Mouse (Mus musculus) CH12.LX (cell line): Measurements from ENCODE around the gene Ppp2r5e. TPM values are rescaled to one million over a fixed set of nuclear protein-coding genes. Genes with fewer than 3 reads are reported as not detected.

Experiments used
- DNase-seq: peaks from one replicate; pipeline ENCODE4 v3.0.0-alpha.2; 2013; ENCODE audit errors: extremely low read depth
- H3K27ac ChIP-seq: 2 replicates; pipeline ENCODE4 v1.5.1; 2012; ENCODE audit warnings: low read depth, mild to moderate bottlenecking, control low read depth, moderate library complexity; ENCODE audit not compliant: insufficient read depth
- H3K27me3 ChIP-seq: replicated peaks from 2 replicates; pipeline ENCODE3; 2012; ENCODE audit warnings: inconsistent platforms
- H3K36me3 ChIP-seq, 2 experiments: replicated peaks in 1 of 2; 2 replicates each; pipeline versions ENCODE3 to v1.6.1; 2012; ENCODE audit warnings: inconsistent platforms in 1 of 2, low read length in 1 of 2, mild to moderate bottlenecking in 1 of 2, mixed read lengths in 1 of 2, moderate library complexity in 1 of 2; ENCODE audit not compliant: control insufficient read depth in 1 of 2, insufficient read depth in 1 of 2
- H3K4me1 ChIP-seq, 2 experiments: 2 replicates each; pipeline ENCODE4 v1.6.1; 2012; ENCODE audit warnings: inconsistent platforms in 1 of 2, moderate library complexity in 1 of 2; ENCODE audit not compliant: insufficient read depth in 2 of 2, control insufficient read depth in 1 of 2
- H3K4me2 ChIP-seq: 2 replicates; pipeline ENCODE4 v1.6.1; 2012; ENCODE audit warnings: low read depth, mild to moderate bottlenecking, control low read depth; ENCODE audit not compliant: poor library complexity, insufficient read depth, severe bottlenecking
- H3K4me3 ChIP-seq, 3 experiments: fragments of 150-350 bp in 1 of 3; sonication (generic) in 1 of 3; replicated peaks in 1 of 3; 2 replicates each; pipeline versions ENCODE3 to v1.5.1; 2011 to 2012; ENCODE audit warnings: low read depth in 2 of 3, low read length in 2 of 3, mild to moderate bottlenecking in 2 of 3, moderate library complexity in 2 of 3, control low read depth in 1 of 3, improper control_type of control experiment in 1 of 3, inconsistent platforms in 1 of 3, mixed read lengths in 1 of 3; ENCODE audit not compliant: poor library complexity in 1 of 3
- H3K79me2 ChIP-seq: replicated peaks from 2 replicates; pipeline ENCODE4 v1.6.1; 2012; ENCODE audit warnings: mild to moderate bottlenecking, moderate library complexity; ENCODE audit not compliant: control insufficient read depth, poor library complexity, insufficient read depth, severe bottlenecking; ENCODE audit errors: extremely low read depth
- H3K9ac ChIP-seq: 2 replicates; pipeline ENCODE4 v1.6.1; 2012; ENCODE audit warnings: low read depth, mild to moderate bottlenecking, control low read depth, moderate library complexity; ENCODE audit not compliant: insufficient read depth
- H3K9me3 ChIP-seq: replicated peaks from 2 replicates; pipeline ENCODE3; 2012; ENCODE audit warnings: low read length, inconsistent platforms, mixed read lengths
- BHLHE40 ChIP-seq: IDR thresholded peaks from 2 replicates; pipeline ENCODE4 v1.6.1; 2011; ENCODE audit warnings: mild to moderate bottlenecking, low read depth, low read length, improper control_type of control experiment
- E2F4 ChIP-seq: IDR thresholded peaks from 2 replicates; pipeline ENCODE4 v1.6.1; 2011; ENCODE audit warnings: low read depth, low read length, improper control_type of control experiment; ENCODE audit not compliant: insufficient replicate concordance
- EP300 ChIP-seq: IDR thresholded peaks from 2 replicates; pipeline ENCODE4 v1.6.1; 2011; ENCODE audit warnings: low read length, improper control_type of control experiment
- HCFC1 ChIP-seq: IDR thresholded peaks from 2 replicates; pipeline ENCODE4 v1.6.1; 2012; ENCODE audit warnings: low read depth, mild to moderate bottlenecking, inconsistent platforms, low read length, improper control_type of control experiment
- IRF4 ChIP-seq: IDR thresholded peaks from 2 replicates; pipeline ENCODE4 v1.6.1; 2014; ENCODE audit warnings: low read depth, mild to moderate bottlenecking, inconsistent platforms, low read length, improper control_type of control experiment
- JUND ChIP-seq: conservative IDR thresholded peaks from 2 replicates; pipeline ENCODE4 v1.6.1; 2011; ENCODE audit warnings: low read depth, low read length, improper control_type of control experiment
- NELFE ChIP-seq: IDR thresholded peaks from 2 replicates; pipeline ENCODE4 v1.6.1; 2011; ENCODE audit warnings: low read depth, low read length, improper control_type of control experiment
- NRF1 ChIP-seq: IDR thresholded peaks from 2 replicates; pipeline ENCODE4 v1.6.1; 2014; ENCODE audit warnings: low read depth, mild to moderate bottlenecking, inconsistent platforms, low read length, improper control_type of control experiment, moderate library complexity
- TBP ChIP-seq: conservative IDR thresholded peaks from 2 replicates; pipeline ENCODE4 v1.6.1; 2011; ENCODE audit warnings: low read depth, low read length, improper control_type of control experiment
- USF1 ChIP-seq: IDR thresholded peaks from 2 replicates; pipeline ENCODE4 v1.6.1; 2014; ENCODE audit warnings: low read depth, mild to moderate bottlenecking, inconsistent platforms, low read length, improper control_type of control experiment
- ZC3H11A ChIP-seq: IDR thresholded peaks from 2 replicates; pipeline ENCODE4 v1.6.1; 2012; ENCODE audit warnings: low read depth, mild to moderate bottlenecking, inconsistent platforms, low read length, improper control_type of control experiment
- dilution Hi-C: fragments of 300-500 bp; cut with MboI; formaldehyde crosslinking; loops from 2 replicates; pipeline ENCODE4 v1.14.3; 2020; ENCODE audit warnings: low sequenced_read_pairs; ENCODE audit not compliant: extremely low pct_unique_long_range_greater_than_20kb, extremely low pct_ligation_motif_present
- in situ Hi-C: fragments of 300-500 bp; cut with MboI; formaldehyde crosslinking; loops from 3 replicates; pipeline ENCODE4 v1.14.3; 2019; ENCODE audit warnings: low sequenced_read_pairs, low pct_ligation_motif_present, low pct_unique_long_range_greater_than_20kb, mixed read lengths
- polyA plus RNA-seq: library from polyadenylated mRNA; unstranded; fragments of >175 nt; gene quantifications from 2 replicates; pipeline ENCODE4 v1.2.1, GENCODE M21; 2012; ENCODE audit warnings: low read depth; ENCODE audit not compliant: insufficient read length
- total RNA-seq, 2 experiments: library from RNA; depleted of rRNA; stranded (reverse); fragments of 300-350 nt in 1 of 2; fragments of >200 nt in 1 of 2; gene quantifications; 2 replicates each; pipeline ENCODE4 v1.2.3; 2012 to 2014

Ppp2r5e gene
- total and polyA plus RNA-seq, 3 experiments: 9.3 to 21.7 (median 10.0) TPM

GRCm38 (mm10) chr12:75638345-75638744 lies 42.3 kb upstream of the Ppp2r5e start:
- in situ Hi-C loops: no loop called here
- no peak overlapping the region for H3K4me2 ChIP-seq
- H3K79me2 ChIP-seq: no peaks in the 10 kb centered on the region; the same call in 1 of the 2 replicates
- no peak overlapping the region for H3K9ac ChIP-seq
- dilution Hi-C loops: no loop called here
- H3K9me3 ChIP-seq: no peaks in the 10 kb centered on the region
- peaks cover 7 to 33% of the 10 kb centered on the region in 2 experiments; a peak in 3 of 4 replicates for H3K4me1 ChIP-seq
- peak; percentile 64 for TF ChIP-seq BHLHE40
- no peak for TF ChIP-seq ZC3H11A
- H3K27me3 ChIP-seq: no peaks in the 10 kb centered on the region
- H3K36me3 ChIP-seq: peaks cover 0 to 12% of the 10 kb centered on the region in 2 experiments
- DNase-seq: no peak
- H3K4me3 ChIP-seq: no peak overlapping the region
- no peak overlapping the region for H3K27ac ChIP-seq

- Histone ChIP-seq H3K36me3 (peaks cover 8 to 18% of the 10 kb centered on the region in 2 experiments), H3K27me3 (no peaks in the 10 kb centered on the region), H3K79me2 (no peaks in the 10 kb centered on the region; the same call in 1 of the 2 replicates), H3K9me3 (no peaks in the 10 kb centered on the region), H3K27ac (no peak overlapping the region), H3K4me3 (no peak overlapping the region), H3K4me2 (no peak overlapping the region), H3K4me1 (peaks cover 7 to 33% of the 10 kb centered on the region in 2 experiments; a peak in 3 of 4 replicates), H3K9ac (no peak overlapping the region)
- no peak for TF ChIP-seq TBP
- TF ChIP-seq HCFC1: no peak
- TF ChIP-seq IRF4: no peak
- no peak for TF ChIP-seq BHLHE40
- TF ChIP-seq EP300: peak; percentile 15; the same call in 1 of the 2 replicates
- dilution Hi-C loops: no loop called here
- in situ Hi-C loops: no loop called here
- no peak for DNase-seq
These were observed 41.1 kb upstream of the Ppp2r5e start for GRCm38 (mm10) chr12:75637103-75637502.

DNA sequence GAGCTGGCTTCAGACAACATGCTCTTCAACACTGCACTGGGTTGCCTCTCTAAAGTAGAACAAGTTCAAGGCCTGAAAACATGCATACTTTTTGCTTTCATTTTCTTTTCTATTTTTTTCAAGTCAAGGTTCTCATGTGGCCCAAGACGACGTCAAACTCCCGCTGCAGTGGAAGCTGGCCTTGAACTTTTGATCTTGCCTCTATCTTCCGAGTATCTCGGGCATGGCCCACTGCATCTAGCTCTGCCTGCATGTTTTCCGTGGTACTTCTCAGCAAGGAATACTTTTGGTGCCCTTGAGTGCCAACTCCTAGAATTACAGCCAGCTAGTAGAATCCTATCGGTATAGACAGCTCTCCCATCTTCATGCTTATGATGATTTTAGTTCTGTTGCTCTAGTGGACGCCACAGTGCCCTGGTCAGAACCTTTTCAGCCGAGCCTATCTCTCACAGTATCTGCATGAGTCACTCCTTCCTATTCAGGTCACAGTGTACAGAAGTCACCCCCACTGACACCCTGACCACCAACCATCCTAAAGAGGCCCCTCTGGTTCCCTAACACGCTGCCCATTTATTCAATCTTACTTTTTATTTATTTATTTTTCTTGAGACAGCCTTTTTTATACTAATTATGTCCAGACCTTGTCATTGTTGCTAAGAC lies 39.9 kb upstream of the Ppp2r5e start:
- H3K36me3 ChIP-seq: peaks cover 10 to 25% of the 10 kb centered on the region in 2 experiments
- no peak overlapping the region for H3K4me3 ChIP-seq
- no peaks in the 10 kb centered on the region for H3K27me3 ChIP-seq
- no peak for DNase-seq
- in situ Hi-C loops: no loop called here
- no peak overlapping the region for H3K4me2 ChIP-seq
- H3K79me2 ChIP-seq: no peaks in the 10 kb centered on the region; the same call in 1 of the 2 replicates
- TF ChIP-seq E2F4 (no peak), EP300 (peak; percentile 31; the same call in 1 of the 2 replicates), USF1 (no peak), NRF1 (no peak), NELFE (no peak), JUND (peak; percentile 46)
- dilution Hi-C loops: no loop called here
- H3K4me1 ChIP-seq: peaks cover 7 to 33% of the 10 kb centered on the region in 2 experiments; a peak in 3 of 4 replicates
- no peak overlapping the region for H3K27ac ChIP-seq
- H3K9ac ChIP-seq: no peak overlapping the region
- no peaks in the 10 kb centered on the region for H3K9me3 ChIP-seq
